Mouse (Mus musculus): Measurements from ENCODE around the gene Polr2c.
"Not testable (repeated sequence)": the region's sequence is repeated elsewhere in the genome, so short reads cannot be mapped to it uniquely, and the experiment has no call there.

Polr2c gene

DNA sequence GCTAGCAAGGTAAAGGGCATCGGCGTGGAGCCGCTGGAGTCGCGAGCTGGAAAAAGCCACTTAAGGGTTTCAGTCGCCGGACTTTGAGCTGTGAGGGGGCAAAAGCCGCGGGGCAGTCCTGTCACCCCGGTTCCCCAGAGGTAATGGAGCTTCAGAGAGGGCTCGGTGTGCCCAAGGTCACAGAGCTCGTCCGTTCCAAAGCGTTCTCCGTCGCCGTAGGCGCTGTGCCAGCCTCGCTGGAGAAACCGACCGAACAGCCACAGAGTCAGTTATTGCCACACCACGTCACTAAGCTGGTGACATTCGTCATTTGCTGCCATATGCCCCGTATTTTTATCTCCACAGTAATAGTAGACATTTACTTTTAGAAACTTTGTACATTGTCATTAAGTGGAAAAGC, 18.6 kb upstream of the Polr2c start:
- DNase-seq (ENCODE audit: low spot score), result peak; percentile 51

DNA sequence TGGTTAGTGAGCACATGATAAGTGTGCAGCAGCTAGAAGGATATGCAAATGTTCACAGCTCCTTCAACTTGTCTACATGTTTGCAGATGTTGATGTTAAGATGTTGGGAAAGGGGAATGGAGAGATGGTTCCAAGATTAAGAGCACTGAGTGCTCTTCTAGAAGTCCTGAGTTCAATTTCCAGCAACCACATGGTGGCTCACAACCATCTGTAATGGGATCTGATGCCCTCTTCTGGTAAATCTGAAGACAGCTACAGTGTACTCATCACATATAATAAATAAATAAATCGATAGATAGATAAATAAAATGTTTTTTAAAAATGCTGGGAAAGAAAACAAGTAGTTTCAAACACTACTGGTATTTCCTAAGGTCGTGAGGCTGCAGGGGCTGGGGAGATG, 16.1 kb upstream of the Polr2c start:
- no peak for DNase-seq (ENCODE audit: low spot score)

DNA sequence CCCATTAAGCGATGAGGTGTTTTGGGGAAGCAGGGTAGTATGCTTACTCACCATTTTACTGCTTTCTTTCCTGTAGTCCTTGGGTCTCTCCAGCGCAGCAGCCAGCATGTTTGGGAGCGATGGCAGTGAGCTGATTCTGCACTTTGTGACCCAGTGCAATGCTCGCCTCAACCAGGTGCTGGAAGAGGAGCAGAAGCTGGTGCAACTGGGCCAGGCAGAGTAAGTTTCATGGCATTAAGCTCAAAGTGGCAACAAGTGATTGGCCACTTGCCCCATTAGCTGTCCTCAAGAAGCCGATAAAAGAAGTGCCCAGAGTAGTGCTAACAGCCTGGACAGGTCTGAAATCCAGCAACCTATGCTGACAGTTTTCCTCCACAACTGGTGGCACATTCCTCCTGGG, 7.2 kb upstream of the Polr2c start:
- DNase-seq (ENCODE audit: low spot score), result no peak

DNA sequence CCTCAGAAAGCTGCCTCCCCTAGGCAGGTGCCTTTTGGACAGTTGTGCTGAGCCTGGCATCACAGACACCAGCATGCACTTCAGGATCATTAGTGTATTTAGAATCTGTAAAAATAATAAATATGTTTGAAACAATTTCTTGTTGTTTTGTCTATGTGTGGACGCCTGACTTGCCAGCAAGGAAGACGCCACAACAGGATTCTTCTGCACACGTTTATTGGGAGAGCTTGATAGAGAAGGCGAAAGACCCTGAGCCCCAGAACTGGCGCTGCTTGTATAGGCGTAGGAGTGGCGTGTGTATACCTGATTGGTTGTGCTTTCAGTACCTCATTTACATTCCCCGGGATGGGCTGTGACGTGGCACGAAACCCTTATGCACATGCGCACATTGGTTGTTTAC, 2.5 kb upstream of the Polr2c start:
- DNase-seq (ENCODE audit: low spot score), result not testable (repeated sequence)

DNA sequence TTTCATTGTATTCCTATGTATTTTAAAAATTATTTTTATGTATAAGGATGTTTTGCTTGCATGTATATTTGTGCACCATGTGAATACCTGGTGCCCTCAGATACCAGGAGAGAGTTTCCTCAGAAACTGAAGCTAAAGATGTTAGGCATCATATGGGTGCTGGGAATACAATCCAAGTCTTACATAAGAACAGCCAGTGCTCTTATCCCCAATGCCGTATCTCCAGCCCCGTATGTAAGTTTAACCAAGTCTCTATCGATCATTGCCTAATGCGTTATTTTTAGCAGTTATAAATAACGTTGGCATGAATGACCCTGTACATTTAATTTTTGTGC, 272 bp upstream of the Polr2c start:
- DNase-seq (ENCODE audit: low spot score), result no peak

DNA sequence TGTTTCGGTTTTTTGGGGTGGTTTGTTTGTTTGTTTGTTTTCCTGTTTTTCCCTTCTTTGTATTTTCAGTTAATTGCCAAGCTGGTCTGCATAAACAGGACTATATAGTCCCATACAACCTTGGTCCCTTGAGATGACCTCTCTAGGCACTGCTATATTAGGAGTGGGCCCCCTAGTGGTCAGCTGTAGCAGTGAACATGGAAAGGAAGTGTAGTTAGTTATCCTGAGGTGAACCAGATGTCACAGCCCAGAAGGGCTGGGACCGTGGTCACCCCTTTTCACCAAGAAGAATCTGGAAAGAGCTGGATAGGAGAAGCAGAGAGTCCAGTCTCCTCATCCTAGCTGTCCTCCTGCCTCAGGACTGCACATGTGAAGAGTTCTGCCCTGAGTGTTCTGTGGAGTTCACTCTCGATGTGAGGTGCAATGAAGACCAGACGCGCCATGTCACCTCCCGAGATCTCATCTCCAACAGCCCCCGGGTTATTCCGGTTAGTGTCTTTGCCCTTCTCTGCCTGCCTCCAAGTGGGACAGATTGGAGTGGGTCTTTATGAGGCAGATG, 4.2 kb downstream of the Polr2c start:
- DNase-seq (ENCODE audit: low spot score), result no peak

DNA sequence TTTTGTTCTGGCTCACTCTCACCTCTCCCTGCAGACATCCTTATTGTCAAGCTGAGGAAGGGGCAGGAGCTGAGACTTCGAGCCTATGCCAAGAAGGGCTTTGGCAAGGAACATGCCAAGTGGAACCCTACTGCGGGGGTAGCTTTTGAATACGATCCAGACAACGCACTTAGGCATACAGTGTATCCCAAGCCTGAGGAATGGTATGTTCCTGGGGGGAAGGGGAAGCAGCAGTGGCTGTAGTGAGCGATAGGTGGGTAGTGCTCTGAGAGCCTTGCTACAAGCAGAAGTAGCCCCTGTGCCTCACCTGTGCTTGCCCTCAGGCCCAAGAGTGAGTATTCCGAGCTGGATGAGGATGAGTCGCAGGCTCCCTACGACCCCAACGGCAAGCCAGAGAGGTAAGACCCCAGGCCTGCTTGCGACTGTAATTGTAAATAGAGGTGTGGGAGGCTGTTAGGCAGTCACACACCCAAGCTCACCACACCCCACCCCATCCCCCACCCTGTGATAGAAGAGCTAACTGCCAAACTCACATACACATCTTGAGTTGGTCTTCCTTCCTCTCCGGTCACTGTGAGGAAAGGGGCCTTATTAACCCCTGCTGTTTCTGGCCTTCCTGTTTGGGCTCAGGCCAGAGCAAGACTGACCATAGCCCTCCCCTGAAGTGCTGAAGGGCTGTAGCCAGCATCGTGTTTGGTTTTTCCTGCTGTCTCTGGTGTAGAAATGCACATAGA, 5.4 kb downstream of the Polr2c start:
- no peak for DNase-seq (ENCODE audit: low spot score)

DNA sequence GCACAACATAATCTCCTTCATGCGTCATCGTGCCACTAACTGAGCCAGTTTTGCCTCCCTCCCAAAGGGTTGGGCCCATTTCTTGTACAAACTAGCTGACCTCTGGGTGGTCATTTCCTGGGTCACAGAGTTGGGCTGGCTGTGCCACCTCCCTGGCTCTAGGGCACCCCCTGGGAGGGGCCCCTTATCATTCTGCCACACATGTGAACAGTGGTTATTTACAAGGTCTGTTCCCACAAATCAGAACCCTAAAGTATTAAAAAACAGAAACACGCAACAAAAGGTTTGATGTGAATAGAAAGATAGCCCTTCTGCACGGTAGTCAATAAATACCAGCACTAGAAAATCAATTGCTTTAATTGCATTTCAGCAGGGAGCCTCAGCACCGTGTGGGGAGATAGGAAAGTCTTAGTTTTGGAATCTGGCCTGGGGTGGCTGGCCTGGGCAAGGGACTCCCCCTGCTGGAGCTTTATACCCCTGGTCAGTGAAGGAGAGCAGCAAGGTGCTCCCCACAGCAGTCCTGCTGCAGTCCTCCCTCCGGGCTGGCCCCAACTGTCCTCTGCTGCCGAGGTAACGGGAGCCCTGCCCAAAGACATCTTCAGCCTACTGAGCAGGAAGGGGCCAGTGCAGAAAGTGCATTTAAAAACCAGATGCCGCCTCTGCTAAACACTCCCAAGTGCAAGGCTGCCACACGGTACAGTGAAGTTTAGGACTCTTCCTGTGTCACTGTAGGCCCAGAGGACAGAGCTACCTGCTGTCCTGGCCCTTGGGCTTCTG, 6.8 kb downstream of the Polr2c start:
- DNase-seq (ENCODE audit: low spot score), result no peak

DNA sequence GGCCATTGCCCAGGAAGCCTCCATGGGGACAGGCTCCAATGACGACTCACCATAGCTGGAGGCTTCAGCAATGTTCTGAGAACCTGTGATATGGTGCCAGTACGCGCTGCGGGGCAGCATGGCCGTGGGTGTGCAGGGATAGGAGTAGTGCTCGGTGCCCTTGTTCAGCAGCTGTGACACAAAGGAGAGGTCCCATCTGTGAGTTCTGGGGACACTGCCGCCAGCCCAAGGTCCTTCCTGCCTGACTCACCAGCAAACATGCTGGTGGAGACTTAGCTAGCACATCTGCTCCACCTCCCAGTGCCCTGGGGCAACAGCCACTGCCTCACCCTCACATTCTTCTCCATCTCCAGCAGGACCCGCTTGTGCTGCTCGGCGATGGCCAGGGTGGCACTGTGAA, 8.0 kb downstream of the Polr2c start:
- no peak for DNase-seq (ENCODE audit: low spot score)

DNA sequence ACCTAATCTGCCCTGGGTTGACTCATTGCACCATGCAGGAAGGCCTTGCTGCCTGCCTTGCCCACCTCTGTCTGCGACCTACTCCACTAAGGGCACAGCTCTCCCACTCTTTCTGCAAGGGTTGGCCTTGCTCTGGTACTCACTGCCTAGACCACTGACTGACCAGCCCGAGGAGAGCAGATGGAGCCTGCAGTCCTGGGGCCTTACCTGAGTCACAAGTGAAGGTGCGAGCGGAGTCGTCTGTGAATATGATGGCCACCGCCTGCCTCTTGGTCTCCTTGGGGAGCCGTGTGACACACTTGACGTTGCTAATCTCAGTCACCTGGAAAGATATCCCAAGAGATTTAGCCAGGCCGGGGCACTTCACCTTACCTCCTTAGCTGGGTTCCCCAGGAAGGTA, 9.7 kb downstream of the Polr2c start:
- no peak for DNase-seq (ENCODE audit: low spot score)

DNA sequence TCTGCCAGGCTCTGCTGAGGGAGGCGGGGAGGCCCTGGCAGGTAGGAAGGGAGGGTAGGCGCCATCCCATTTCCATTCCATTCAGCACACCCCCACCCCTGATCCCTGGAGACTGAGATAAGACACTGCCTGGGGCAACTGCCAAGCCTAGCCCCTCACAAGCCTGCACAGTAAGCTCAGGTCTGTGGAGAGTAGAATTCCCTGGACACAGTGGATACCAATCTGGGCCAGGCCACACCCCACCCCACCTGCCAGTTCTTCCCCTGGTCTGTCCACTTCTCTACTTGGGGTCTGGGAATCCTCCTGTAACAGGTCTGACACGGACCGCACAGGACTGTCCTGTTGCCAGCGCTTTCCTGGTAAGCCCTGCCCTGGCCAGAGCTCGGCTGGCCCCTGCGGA, 11.9 kb downstream of the Polr2c start:
- no peak for DNase-seq (ENCODE audit: low spot score)

DNA sequence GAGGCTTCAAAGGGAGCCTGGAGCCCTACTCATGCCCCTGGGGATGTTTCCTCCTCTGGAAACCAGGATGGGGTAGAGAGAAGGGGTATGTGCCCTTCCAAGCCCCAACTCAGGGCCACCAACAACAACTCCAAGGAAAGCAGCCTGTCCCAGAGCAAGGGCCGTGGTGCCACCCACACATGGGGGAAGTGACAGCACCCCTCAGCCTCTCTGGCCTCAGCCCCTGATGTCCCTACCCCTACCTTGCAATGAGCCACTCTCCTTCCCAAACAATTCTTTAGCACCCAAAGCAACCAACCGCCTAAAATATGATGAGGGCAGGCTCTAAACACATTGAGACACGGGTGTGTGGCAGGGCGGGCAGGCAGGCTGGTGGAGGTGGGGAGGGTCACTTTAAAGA, 12.8 kb downstream of the Polr2c start:
- no peak for DNase-seq (ENCODE audit: low spot score)

DNA sequence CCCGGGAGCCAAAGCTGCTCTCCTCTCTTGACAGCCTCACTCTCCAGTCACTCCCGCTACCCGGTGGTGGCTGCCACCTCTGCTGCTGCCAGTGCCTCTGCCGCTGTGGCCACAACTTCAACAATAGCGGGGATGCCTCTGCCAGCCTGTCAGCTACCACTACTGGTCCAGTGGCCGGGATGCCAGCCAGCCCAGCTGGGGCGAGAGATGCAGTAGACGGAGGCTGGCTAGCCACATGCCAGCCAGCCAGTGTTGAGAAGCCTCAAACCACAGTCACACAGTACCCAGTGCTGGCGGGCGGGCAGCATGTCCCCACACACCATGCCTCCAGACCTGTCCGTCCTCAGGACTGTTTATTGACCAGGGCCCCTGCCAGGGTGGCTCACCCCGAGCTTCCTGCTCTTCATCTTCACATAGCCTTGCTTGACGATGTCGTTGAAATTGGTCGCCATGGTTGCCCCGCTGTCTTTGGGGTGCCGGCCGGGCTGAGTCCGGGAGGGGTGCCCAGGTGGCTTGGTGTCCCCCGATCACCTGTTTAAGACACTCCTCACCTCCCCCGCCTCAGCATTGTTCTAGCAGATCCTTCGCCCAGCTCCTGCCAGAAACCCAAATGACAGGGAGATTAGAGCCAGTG, 13.3 kb downstream of the Polr2c start:
- DNase-seq (ENCODE audit: low spot score), result no peak

DNA sequence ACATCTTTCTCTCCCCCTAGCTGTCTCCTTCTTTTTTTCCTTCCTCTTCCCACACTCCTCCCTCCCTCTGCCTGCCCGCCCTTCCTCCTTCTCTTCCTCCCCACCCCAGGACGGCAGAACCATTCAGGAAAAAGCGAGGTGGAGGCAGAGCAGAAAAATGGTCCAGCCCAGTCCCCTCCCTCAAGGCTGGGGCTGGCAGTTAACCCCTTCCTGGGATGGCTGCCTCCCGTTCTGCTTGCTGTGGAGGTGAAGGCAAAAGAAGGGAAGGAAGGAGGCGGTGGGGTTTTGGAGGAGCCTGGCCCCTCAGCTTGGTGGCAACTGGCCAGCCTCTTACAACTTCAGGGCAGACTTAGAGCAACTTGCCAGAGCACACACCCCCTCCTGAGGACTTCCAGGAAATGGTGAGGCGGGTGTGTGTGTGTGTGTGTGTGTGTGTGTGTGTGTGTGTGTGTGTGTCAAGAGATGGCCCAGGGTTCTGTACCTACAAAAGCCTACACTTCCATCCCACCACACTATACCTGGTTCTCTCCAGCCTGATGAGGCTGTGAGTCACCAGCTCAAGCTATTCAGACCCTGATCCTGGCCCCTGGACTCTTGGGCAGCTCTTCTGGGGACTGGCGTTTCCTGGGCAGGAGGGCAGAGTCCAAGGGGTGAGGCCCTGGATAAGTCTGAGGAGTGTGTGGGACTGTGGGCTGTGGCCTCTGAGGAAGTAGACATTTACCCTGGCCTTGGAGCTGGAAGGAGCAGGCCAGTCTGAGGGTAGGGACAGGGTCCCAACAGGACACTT, 14.1 kb downstream of the Polr2c start:
- DNase-seq (ENCODE audit: low spot score), result peak; percentile 45

DNA sequence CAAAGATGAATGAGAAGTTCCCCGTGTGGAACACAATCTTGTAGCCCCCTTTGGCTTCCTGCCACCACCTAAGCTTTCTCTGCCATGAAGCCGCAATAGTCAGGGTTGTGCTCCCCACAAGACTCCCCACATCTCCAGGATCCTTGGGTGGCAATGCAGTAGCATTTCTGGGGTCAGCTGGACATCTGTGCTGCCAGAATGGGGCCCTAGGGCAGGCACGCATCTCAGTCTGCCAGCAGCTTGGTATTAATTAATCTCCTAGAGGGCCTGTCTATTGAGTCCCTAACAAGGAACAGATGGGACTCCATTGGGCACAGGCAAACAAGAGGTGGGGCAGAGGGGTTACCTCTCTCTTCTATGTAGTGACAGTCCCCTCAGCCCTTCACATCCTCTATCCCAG, 14.9 kb downstream of the Polr2c start:
- no peak for DNase-seq (ENCODE audit: low spot score)

DNA sequence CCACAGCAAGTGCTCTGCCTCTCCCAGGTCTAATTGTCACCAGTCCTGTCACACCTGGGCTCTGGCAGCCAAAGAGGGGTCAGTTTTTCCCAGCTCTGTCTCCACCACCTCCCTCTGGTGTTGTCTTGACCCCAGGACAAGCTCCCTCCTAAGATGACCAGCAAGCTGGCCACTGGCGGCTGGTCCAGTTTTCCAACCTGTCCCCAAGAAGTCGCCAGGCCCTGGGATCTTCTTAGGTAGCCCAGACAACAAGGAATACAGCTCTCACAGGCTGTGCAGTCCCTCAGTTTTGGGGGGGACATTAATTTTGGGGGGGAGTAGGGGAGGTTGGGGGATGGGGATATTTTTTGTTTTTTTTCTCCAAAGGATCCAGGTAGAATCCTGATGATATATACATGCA, 15.3 kb downstream of the Polr2c start:
- DNase-seq (ENCODE audit: low spot score), result no peak

DNA sequence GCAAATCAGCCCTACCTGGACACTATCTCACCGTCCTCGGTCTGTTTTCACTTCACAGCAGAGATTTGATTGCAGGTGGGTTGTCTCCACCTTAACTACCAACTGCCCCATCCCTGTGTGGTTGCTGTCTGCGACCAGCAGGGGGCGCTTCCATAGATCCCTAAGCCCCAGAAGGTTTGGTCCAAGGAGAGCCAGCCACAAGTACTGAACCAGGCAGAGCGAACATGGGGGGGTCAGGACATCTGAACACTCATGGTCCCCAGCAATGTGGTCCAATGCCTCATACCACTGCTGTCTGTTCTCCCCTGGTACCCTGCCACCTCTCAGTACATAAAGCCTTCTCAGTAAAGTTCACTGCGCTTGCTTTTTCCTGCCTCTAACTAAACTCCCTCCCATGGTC, 17.1 kb downstream of the Polr2c start:
- DNase-seq (ENCODE audit: low spot score), result no peak

DNA sequence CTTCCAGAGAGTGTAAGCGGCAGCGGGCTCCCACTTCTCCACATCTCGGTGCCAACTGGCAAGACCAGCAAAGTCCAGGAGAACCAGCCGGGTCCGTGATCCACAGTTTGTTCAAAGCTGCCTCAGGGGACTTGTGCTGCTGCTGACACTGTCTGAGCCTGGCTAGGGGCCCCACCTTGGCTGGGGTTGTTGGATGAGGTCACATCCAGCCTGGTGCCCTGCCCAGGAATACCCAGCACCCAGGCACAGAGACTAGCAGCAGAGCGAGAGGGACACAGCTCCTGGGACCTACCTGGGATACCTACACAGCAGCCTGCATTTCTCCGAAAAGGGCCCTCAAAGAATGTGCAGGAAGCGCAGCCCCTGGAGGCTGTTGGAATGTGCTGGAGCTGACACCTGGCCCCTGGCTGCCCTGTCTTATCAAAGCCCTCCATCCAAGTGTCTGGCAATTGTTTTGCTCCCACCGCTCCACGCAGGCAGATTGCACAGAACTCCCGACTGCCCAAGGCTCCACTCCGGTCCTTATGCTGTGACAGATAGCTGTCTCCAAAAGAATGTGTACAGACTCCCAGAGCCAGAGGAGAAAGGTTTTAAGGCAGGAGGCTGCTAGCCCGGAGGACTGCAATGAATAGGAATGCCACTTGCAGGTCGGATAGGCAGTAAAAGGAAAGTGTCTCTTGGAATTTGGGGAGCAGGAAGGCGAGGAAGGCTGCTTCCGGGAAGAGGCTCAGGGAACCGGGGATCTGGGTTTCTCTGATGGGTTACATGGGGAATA, 18.0 kb downstream of the Polr2c start:
- no peak for DNase-seq (ENCODE audit: low spot score)

DNA sequence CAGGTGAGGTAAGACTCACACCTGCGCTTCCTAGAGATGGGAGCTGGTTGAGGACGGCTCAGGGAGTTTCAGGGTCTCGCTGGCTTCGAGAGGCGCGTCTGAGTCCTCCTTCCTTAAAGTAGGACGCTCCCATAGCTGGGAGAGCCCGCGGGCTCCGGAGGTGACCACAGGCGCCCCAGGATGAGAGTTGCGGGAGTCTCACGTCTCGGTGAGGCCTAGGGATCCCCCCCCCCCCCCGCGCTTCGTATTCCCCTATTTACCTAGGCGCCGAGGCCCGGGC, 18.6 kb downstream of the Polr2c start:
- DNase-seq (ENCODE audit: low spot score), result no peak

DNA sequence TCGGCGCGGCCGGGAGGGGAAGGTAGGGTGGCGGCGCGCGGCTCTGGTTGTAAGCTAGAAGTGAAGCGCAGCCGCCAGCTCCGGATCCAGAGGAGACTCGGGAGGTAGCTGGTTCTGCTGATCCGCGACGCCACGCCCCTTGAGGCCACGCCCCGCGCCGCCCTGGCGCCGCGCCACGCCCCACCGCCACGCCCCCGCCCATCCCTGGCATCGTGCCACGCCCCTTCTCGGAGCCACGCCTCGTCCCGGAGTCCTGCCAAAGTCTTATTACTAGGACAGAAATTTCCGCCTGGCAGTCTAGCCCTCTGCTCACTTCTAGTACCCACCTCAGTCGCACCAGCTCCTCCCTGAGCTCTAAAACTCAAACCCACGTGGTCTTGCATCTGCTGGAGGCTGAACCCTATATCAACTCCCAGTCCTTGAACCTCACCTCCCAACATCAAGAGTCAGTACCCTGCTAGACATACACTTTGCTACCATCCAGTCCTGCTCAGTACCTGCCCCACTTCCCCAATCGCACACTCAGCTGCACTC, 19.0 kb downstream of the Polr2c start, which contains the start of gene Dok4:
Gene Dok4, minus strand, starts transcription at position 134 of the 534 bp plus-strand sequence.
- DNase-seq (ENCODE audit: low spot score), result peak; percentile 82

DNA sequence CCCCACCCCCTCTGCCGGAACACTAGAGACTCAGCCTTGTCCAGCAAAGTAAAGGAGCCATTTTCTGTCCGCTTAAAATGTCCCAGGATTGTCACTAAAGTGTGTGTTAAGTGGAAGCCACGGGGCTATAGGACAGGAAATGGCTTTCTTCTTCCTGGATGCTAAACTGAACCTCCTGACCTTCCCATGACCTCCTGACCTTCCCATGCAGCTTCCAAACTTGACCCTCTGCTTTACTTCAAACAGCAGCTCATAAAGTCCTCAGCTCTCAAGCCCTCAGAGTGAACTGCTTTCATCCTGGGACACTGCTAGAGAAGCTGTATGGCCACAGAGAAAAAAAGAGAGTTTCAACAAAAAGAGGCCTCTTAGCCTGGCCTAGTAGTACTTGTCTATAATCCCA, 19.6 kb downstream of the Polr2c start:
- no peak for DNase-seq (ENCODE audit: low spot score)
